Mouse (Mus musculus) B cell, adult (primary cell): ENCODE measurements around the gene Etd. TPM values are rescaled to one million over a fixed set of nuclear protein-coding genes. Genes with fewer than 3 reads are reported as not detected.

Experiments
- total RNA-seq: library from RNA; stranded (reverse); gene quantifications from 4 replicates; pipeline ENCODE4 v1.2.4, GENCODE M21; 2023; ENCODE audit not compliant: inconsistent age

The Etd gene
- total RNA-seq = not detected in 4 replicates

GRCm38 (mm10) chrX:53434618-53435017 lies at the start of gene Etd:
Gene Etd (plus strand): TSS chrX:53434918.

Other genes with a start within 250 kb of the Etd start
- not detected in 4 replicates for gene Plac1, start 194.8 kb upstream of the Etd start, total RNA-seq
- 9.6 to 11.3 TPM (median 10.0 TPM) in 4 replicates for gene Fam122b, start 165.1 kb upstream of the Etd start, total RNA-seq
- not detected in 4 replicates for gene Fam122c, start 161.5 kb upstream of the Etd start, total RNA-seq
- 9.3 to 12.2 TPM (median 10.6 TPM) in 4 replicates for gene Mospd1, start 64.4 kb upstream of the Etd start, total RNA-seq
- 4.3 to 9.6 TPM (median 7.8 TPM) in 4 replicates for gene Rtl8c, start 173.1 kb downstream of the Etd start, total RNA-seq
- gene Gm14597, start 174.1 kb downstream of the Etd start, total RNA-seq = not detected in 4 replicates
- gene Rtl8a, start 208.8 kb downstream of the Etd start, total RNA-seq = 20.9 to 24.3 TPM (median 23.0 TPM) in 4 replicates
- 9.4 to 18.3 TPM (median 14.8 TPM) in 4 replicates for gene Rtl8b, start 235.5 kb downstream of the Etd start, total RNA-seq